Mouse (Mus musculus) heart, adult 18-20 months (tissue): Measurements from ENCODE around the gene Stmn3. TPM values are rescaled to one million over a fixed set of nuclear protein-coding genes. Genes with fewer than 3 reads are reported as not detected.

Experiments used
- DNase-seq, 2 experiments: peaks; one replicate each; pipeline ENCODE4 v3.0.0; 2021 to 2022; ENCODE audit warnings: mixed read lengths in 1 of 2
- total RNA-seq, 2 experiments: library from RNA; stranded (reverse); gene quantifications; 2 replicates each; pipeline ENCODE4 v1.2.3; 2021

Gene Stmn3
- total RNA-seq, 2 experiments from 2014 or later, result 0.41 TPM; not detected in 1

GRCm38 (mm10) chr2:181286629-181287337 is 27.5 kb downstream of the Stmn3 start:
- no peak for DNase-seq

- no peak for DNase-seq
Observed at GRCm38 (mm10) chr2:181279968-181280367, 34.3 kb downstream of the Stmn3 start.

GRCm38 (mm10) chr2:181277866-181278265 is 36.4 kb downstream of the Stmn3 start:
- no peak for DNase-seq

- DNase-seq, result peak; percentile 32 to 65
Observed at GRCm38 (mm10) chr2:181276766-181277165, 37.5 kb downstream of the Stmn3 start.

- no peak for DNase-seq
Observed at GRCm38 (mm10) chr2:181274639-181275038, 39.7 kb downstream of the Stmn3 start.

- DNase-seq, result no peak
Observed at GRCm38 (mm10) chr2:181273829-181274228, 40.5 kb downstream of the Stmn3 start.

- peak in 1 of 2 experiments; percentile 56 for DNase-seq
Observed at GRCm38 (mm10) chr2:181272092-181272491, 42.2 kb downstream of the Stmn3 start.

- DNase-seq, result no peak
Observed at GRCm38 (mm10) chr2:181266839-181267238, 47.5 kb downstream of the Stmn3 start.

Other genes with a start within 250 kb of the Stmn3 start
- gene Kcnq2, start 179.2 kb downstream of the Stmn3 start, total RNA-seq, result under 1 TPM in 1 of 2 experiments, not detected in 1; 0.03 TPM
- 1,000 to 10,000 TPM; 1,477 to 1,557 TPM for gene Eef1a2, start 157.5 kb downstream of the Stmn3 start, total RNA-seq
- 10 to 100 TPM; 47.6 to 56.8 TPM for gene Ppdpf, start 127.3 kb downstream of the Stmn3 start, total RNA-seq
- gene Ptk6, start 111.7 kb downstream of the Stmn3 start, total RNA-seq, result under 1 TPM in 1 of 2 experiments, not detected in 1; 0.08 TPM
- under 1 TPM; 0.35 to 0.44 TPM for gene Srms, start 101.3 kb downstream of the Stmn3 start, total RNA-seq
- gene Fndc11, start 94.5 kb downstream of the Stmn3 start, total RNA-seq, result not detected
- 10 to 100 TPM in 1 of 2 experiments, 1 to 10 TPM in 1; 8.4 to 11.1 TPM for gene Helz2, start 72.5 kb downstream of the Stmn3 start, total RNA-seq
- 1 to 10 TPM; 8.9 to 9.5 TPM for gene Gmeb2, start 26.5 kb downstream of the Stmn3 start, total RNA-seq
- 10 to 100 TPM in 1 of 2 experiments, 1 to 10 TPM in 1; 7.2 to 11.3 TPM for gene Rtel1, start 5.2 kb upstream of the Stmn3 start, total RNA-seq
- gene Zgpat, start 50.4 kb upstream of the Stmn3 start, total RNA-seq, result 10 to 100 TPM; 15.3 to 18.0 TPM
- 10 to 100 TPM; 50.7 to 65.7 TPM for gene Arfrp1, start 50.9 kb upstream of the Stmn3 start, total RNA-seq
- 1 to 10 TPM; 3.3 to 6.3 TPM for gene Lime1, start 65.6 kb upstream of the Stmn3 start, total RNA-seq
- 10 to 100 TPM in 1 of 2 experiments, 1 to 10 TPM in 1; 9.4 to 11.2 TPM for gene Zbtb46, start 144.9 kb upstream of the Stmn3 start, total RNA-seq
- gene Abhd16b, start 178.7 kb upstream of the Stmn3 start, total RNA-seq, result not detected
- 10 to 100 TPM; 63.9 to 65.2 TPM for gene Tpd52l2, start 182.6 kb upstream of the Stmn3 start, total RNA-seq
- 10 to 100 TPM; 59.0 to 64.0 TPM for gene Dnajc5, start 206.0 kb upstream of the Stmn3 start, total RNA-seq